Mouse (Mus musculus) lung, postnatal 0 days (tissue): ENCODE results near the gene Sapcd1. TPM values are rescaled to one million over a fixed set of nuclear protein-coding genes. Genes with fewer than 3 reads are reported as not detected.

ENCODE experiments used
- ATAC-seq: fragments of 200-750 bp; cut with Nextera tagmentation; 2 replicates; pipeline ENCODE4 v1.8.0; 2017; ENCODE audit warnings: moderate library complexity
- DNase-seq: peaks from one replicate; pipeline ENCODE4 v3.0.0-alpha.2; 2016; ENCODE audit warnings: low spot score
- H3K27ac ChIP-seq: fragments of 300-500 bp; sonication (generic); 2 replicates; pipeline ENCODE4 v1.5.1; 2014; ENCODE audit warnings: antibody characterized with exemption, mild to moderate bottlenecking, low read length, mixed read lengths
- H3K27me3 ChIP-seq: fragments of 300-500 bp; sonication (generic); replicated peaks from 2 replicates; pipeline ENCODE4 v1.6.1; 2014; ENCODE audit warnings: low read length, mixed read lengths; ENCODE audit not compliant: insufficient read depth
- H3K36me3 ChIP-seq: fragments of 300-500 bp; sonication (generic); 2 replicates; pipeline ENCODE4 v1.6.1; 2014; ENCODE audit warnings: low read length, mixed read lengths; ENCODE audit not compliant: insufficient read depth
- H3K4me1 ChIP-seq: fragments of 300-500 bp; sonication (generic); 2 replicates; pipeline ENCODE4 v1.6.1; 2014; ENCODE audit warnings: antibody characterized with exemption, low read depth, low read length, mixed read lengths; ENCODE audit not compliant: insufficient read depth
- H3K4me2 ChIP-seq: fragments of 300-500 bp; sonication (generic); replicated peaks from 2 replicates; pipeline ENCODE4 v1.6.1; 2014; ENCODE audit warnings: low read depth, mild to moderate bottlenecking, low read length, moderate library complexity, mixed read lengths
- H3K4me3 ChIP-seq: fragments of 300-500 bp; sonication (generic); 2 replicates; pipeline ENCODE4 v1.5.1; 2014; ENCODE audit warnings: low read depth, low read length
- H3K9ac ChIP-seq: fragments of 300-500 bp; sonication (generic); replicated peaks from 2 replicates; pipeline ENCODE4 v1.6.1; 2014; ENCODE audit warnings: low read depth, mild to moderate bottlenecking
- H3K9me3 ChIP-seq: fragments of 300-500 bp; sonication (generic); 2 replicates; pipeline ENCODE4 v1.6.1; 2016; ENCODE audit warnings: low read length, mixed read lengths
- CTCF ChIP-seq: IDR thresholded peaks from 2 replicates; pipeline ENCODE4 v1.5.1; 2016; ENCODE audit warnings: antibody characterized with exemption, mild to moderate bottlenecking
- EP300 ChIP-seq: IDR thresholded peaks from 2 replicates; pipeline ENCODE4 v1.6.1; 2016; ENCODE audit warnings: antibody characterized with exemption, mild to moderate bottlenecking, control low read depth
- WGBS: fragments of 180-500 bp; shearing (Covaris S2); extraction: QIAGEN DNeasy Blood & Tissue Kit; methylation state at CpG from one replicate; pipeline ENCODE4 v1.1.7; 2014; 5-methylcytosine and 5-hydroxymethylcytosine counted together
- polyA plus RNA-seq: library from polyadenylated mRNA; unstranded; fragments of >200 nt; fragmentation: Nextera tagmentation; extraction: Ambion mirVana; gene quantifications from 2 replicates; pipeline ENCODE4 v1.2.1, GENCODE M21; 2015

Gene Sapcd1
- polyA plus RNA-seq, 1 experiment from 2014 or later = 1.7 TPM

DNA sequence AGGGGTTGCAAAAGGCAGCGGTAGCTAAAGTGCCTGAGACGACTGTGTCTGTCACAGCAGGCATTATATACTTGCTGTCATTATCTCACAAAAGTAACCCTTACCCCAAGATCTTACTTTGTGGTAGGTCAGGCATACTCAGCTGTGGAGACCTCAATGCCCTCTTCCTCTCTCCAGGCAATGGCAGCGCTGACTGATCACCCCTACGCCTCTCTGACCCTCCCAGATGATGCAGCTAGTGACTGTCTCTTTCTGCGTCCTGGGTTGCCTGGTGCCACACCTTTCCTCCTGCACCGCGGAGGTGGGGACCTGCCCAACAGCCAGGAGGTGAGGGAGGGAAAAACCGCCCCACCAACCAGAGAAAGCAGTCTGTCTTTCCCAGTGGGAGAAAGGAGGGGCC lies 33.5 kb upstream of the Sapcd1 start:
- Histone ChIP-seq H3K36me3 (peaks cover 14% of the 10 kb centered on the region; the same call in 1 of the 2 replicates), H3K4me3 (no peak overlapping the region), H3K4me1 (peaks cover 12% of the 10 kb centered on the region), H3K9ac (no peak overlapping the region), H3K27ac (no peak overlapping the region), H3K4me2 (no peak overlapping the region), H3K9me3 (no peaks in the 10 kb centered on the region), H3K27me3 (0 out of 2 replicates have a peak, but pooled peaks cover 1% of the 10 kb centered on the region)
- WGBS = 77% methylated on average over 8 of the region's 8 CpGs
- ATAC-seq (no peak), DNase-seq (no peak)
- TF ChIP-seq CTCF = no peak
- no peak for TF ChIP-seq EP300

DNA sequence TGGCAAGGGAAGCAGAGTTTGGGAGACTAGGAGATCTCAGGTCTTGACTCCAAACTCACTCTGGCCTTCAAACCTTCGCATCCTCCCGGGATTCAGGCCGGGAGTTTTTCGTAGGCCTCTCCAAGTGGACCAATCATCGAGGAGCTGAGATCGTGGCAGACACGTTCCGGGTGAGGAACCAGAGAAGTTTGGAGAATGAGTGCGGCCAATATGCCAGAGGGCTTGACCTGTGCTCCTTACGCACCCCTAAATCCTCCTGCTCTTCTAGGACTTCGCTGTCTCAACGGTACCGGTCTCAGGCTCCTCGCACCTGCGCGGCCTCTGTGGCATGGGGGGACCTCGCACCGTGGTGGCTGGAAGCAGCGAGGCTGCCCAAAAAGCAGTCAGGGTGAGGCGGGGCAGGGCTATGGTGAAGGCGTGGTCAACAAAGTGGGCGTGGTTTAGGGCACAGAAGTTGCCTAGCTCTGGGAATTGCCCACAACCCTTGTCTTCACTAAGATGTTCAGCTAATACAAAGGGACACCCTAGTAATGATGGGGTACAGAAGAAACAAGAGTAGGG lies 33.0 kb upstream of the Sapcd1 start:
- WGBS = 63% methylated on average over 22 of the region's 22 CpGs
- H3K9ac ChIP-seq = no peak overlapping the region

DNA sequence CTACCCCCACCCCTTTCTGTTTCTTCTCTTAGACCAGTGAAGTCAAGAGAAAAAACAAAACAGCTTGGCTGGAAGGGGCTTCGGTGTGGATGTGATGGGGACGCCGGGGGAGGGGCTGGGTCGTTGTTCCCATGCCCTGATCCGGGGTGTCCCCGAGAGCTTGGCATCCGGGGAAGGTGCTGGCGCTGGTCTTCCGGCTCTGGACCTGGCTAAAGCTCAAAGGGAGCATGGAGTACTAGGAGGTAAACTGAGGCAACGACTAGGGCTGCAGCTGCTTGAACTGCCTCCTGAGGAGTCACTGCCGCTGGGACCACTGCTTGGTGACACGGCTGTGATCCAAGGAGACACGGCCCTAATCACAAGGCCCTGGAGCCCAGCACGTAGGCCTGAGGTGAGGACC lies 32.3 kb upstream of the Sapcd1 start:
- TF ChIP-seq CTCF = no peak
- no peak for DNase-seq
- peak overlapping the region; percentile 71 for H3K4me3 ChIP-seq
- peak overlapping the region; percentile 63 for H3K9ac ChIP-seq
- peaks cover 7% of the 10 kb centered on the region for H3K4me1 ChIP-seq
- peaks cover 24% of the 10 kb centered on the region; the same call in 1 of the 2 replicates for H3K36me3 ChIP-seq
- 21% methylated on average over 14 of the region's 14 CpGs for WGBS
- H3K27me3 ChIP-seq = no peaks in the 10 kb centered on the region
- no peaks in the 10 kb centered on the region for H3K9me3 ChIP-seq
- ATAC-seq = no peak
- no peak overlapping the region; the same call in 1 of the 2 replicates for H3K27ac ChIP-seq
- peak overlapping the region; percentile 70 for H3K4me2 ChIP-seq

More for the DNA sequence above, 33.0 kb upstream of the Sapcd1 start:
- DNase-seq (peak; percentile 46), ATAC-seq (no peak)
- Histone ChIP-seq H3K27me3 (no peaks in the 10 kb centered on the region), H3K36me3 (peaks cover 16% of the 10 kb centered on the region; the same call in 1 of the 2 replicates), H3K9me3 (no peaks in the 10 kb centered on the region), H3K4me2 (peak overlapping the region; percentile 70; the same call in 1 of the 2 replicates), H3K4me3 (no peak overlapping the region), H3K4me1 (peaks cover 12% of the 10 kb centered on the region), H3K27ac (no peak overlapping the region)
- TF ChIP-seq EP300 (no peak), CTCF (no peak)

DNA sequence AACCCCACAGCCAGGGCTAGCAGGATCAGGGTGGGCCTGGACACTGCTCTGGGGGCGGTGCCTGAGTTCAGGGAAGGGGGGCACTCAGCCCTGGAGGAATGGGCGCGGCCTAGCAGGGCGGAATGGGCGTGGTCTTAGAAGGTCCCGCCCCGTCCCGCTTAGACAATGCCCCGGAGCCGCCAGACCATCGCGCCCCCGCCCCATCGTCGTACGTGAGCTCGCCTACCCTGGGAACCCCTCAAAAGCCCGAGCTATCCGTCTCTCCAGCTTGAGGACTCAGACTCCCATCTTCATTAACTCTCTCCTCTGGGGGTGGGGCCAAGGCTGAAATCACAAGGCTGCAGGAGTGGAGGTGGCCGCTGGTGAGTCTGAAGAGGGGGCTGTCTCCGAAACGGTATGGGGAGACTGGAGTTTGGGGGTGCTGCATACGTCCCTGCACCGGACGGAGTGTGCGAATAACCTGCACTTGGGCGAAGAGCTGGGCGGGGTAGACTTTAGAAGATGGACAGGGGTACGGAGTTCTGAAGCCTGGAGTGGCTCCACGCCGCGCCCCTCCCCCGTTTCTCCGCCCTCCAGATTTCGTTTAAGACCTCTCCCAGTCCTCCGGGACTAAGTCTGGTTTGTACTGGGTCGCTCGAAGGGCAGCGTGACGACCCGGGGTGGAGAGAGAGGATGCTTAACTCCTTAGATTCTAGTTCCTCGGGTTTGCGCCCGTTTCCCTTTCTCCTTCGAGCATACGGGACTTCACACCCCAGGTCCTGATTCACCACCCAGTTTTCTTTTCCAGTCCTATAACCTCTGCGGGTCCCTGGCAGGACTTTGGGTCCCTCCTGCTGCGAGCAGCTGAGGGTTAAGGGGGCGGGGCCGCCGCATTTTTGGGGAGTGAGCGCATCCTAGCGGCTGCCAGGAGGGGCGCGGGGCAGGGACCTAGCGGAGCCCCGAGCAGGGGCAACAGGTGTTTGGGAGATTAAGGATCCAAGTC lies 31.4 kb upstream of the Sapcd1 start, which contains the start of gene Ddah2:
Gene Ddah2 (plus strand): TSS at position 125 of the 982 bp plus-strand sequence.
- Histone ChIP-seq H3K9ac (peak within 1 kb of the TSS; percentile 63), H3K27ac (peak within 1 kb of the TSS; percentile 88), H3K4me3 (peak within 1 kb of the TSS; percentile 71), H3K27me3 (no peaks in the 10 kb centered on the region), H3K4me1 (peaks cover 7% of the 10 kb centered on the region), H3K4me2 (peak within 1 kb of the TSS; percentile 70), H3K9me3 (no peaks in the 10 kb centered on the region), H3K36me3 (peaks cover 29% of the 10 kb centered on the region; the same call in 1 of the 2 replicates)
- WGBS = under 1% methylated on average over 56 of the region's 57 CpGs
- DNase-seq = peak; percentile 96
- no peak for TF ChIP-seq EP300
- peak; percentile 79 for TF ChIP-seq CTCF
- peak; percentile 93 for ATAC-seq

DNA sequence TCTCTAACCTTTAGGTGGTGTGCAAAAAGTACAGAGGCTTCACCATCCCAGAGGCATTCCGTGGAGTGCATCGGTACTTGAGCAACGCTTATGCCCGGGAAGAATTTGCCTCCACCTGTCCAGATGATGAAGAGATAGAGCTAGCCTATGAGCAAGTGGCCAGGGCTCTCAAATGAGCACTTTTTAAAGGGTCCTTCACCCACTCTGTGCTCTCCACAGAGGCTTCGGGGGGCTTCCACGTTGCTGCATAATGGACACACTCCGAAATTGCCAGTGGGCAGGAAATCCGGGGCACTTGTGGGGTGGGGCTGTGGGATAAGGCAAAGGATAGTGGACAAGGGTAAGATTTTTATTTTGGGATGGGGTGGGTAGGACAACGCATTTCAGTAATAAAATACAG lies 30.5 kb upstream of the Sapcd1 start:
- Histone ChIP-seq H3K36me3 (peaks cover 38% of the 10 kb centered on the region; the same call in 1 of the 2 replicates), H3K27me3 (no peaks in the 10 kb centered on the region), H3K9ac (no peak overlapping the region), H3K4me2 (peak overlapping the region; percentile 70), H3K27ac (0 out of 2 replicates have a peak overlapping the region, but pooled peaks have one; percentile 88), H3K9me3 (no peaks in the 10 kb centered on the region), H3K4me3 (no peak overlapping the region), H3K4me1 (peaks cover 7% of the 10 kb centered on the region)
- no peak for DNase-seq
- TF ChIP-seq EP300 (no peak), CTCF (no peak)
- no peak for ATAC-seq
- WGBS = 39% methylated on average over 9 of the region's 9 CpGs

DNA sequence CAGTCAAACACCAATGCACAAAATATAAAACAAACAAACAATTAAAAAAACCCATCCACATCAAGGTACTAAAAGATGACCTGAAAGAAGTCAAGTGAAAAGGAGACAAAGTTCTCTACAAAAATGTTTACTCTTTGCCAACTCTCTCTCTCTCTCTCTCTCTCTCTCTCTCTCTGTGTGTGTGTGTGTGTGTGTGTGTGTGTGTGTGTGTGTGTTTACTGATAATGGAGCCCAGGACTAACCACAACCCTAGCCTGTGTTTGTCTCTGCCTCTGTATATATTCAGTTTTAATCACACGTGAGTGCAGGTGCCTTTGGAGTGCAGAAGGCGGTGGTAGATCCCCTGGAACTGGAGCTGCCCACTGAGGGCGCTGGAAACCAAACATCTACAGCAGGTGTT lies 29.3 kb upstream of the Sapcd1 start:
- ATAC-seq (no peak), DNase-seq (no peak)
- TF ChIP-seq CTCF (no peak), EP300 (no peak)
- Histone ChIP-seq H3K27ac (no peak overlapping the region), H3K4me2 (no peak overlapping the region), H3K4me3 (no peak overlapping the region), H3K27me3 (no peaks in the 10 kb centered on the region), H3K36me3 (peaks cover 45% of the 10 kb centered on the region; the same call in 1 of the 2 replicates), H3K4me1 (peaks cover 7% of the 10 kb centered on the region), H3K9ac (no peak overlapping the region), H3K9me3 (no peaks in the 10 kb centered on the region)
- whole genome bisulfite sequencing = 60% methylated on average over 3 of the region's 3 CpGs
